Mouse (Mus musculus): ENCODE data around the gene Slc7a15.

The Slc7a15 gene

GRCm38 (mm10) chr12:8506954-8507707 lies 91.7 kb downstream of the Slc7a15 start:
- no peak for DNase-seq (ENCODE audit: low spot score in 2 of 2)

GRCm38 (mm10) chr12:8504131-8504530 lies 94.7 kb downstream of the Slc7a15 start:
- no peak for DNase-seq (ENCODE audit: low spot score in 2 of 2)

GRCm38 (mm10) chr12:8502546-8502945 lies 96.3 kb downstream of the Slc7a15 start:
- DNase-seq (ENCODE audit: low spot score in 2 of 2) = peak; percentile 63 to 69

DNA sequence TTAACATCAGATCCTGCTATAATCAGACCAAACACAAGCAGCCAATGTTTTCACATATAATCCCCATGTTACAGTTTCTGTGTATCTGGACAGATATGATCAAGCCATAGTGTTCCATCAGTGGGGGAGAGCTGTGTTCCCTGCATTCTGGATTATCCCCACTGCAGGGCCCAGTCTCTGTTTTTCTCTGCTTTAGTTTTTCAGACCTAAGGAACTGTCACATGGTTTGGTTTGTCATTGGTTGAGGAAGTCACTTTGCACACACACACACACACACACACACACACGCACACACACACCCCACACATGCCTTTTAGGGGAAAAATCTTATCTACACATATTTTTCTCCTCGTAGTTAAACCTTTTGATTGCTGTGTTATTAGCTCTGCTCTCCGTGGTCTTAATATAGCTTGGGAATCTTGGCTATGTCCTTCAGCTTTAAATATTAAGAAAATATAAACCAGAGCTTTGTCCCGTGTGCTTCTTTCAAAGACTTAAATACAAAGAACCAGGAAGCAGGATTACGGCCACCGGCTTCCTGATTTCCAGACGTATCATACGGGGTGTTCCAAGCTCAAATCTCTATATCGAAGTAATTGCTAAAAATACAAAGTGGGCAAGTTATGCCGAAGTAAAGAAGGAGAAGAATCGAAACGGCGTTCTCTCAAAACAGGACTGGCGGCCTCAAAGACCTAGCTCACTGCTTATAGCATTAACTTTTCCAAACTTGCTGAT lies 97.1 kb downstream of the Slc7a15 start:
- DNase-seq (ENCODE audit: low spot score in 2 of 2) = no peak

GRCm38 (mm10) chr12:8500597-8501570 lies 98.0 kb downstream of the Slc7a15 start:
- DNase-seq (ENCODE audit: low spot score in 2 of 2) = no peak

GRCm38 (mm10) chr12:8499871-8500596 lies 98.8 kb downstream of the Slc7a15 start, which contains the start of gene Rhob:
Gene Rhob (minus strand): TSS chr12:8500009.
- DNase-seq (ENCODE audit: low spot score in 2 of 2) = peak; percentile 95

DNA sequence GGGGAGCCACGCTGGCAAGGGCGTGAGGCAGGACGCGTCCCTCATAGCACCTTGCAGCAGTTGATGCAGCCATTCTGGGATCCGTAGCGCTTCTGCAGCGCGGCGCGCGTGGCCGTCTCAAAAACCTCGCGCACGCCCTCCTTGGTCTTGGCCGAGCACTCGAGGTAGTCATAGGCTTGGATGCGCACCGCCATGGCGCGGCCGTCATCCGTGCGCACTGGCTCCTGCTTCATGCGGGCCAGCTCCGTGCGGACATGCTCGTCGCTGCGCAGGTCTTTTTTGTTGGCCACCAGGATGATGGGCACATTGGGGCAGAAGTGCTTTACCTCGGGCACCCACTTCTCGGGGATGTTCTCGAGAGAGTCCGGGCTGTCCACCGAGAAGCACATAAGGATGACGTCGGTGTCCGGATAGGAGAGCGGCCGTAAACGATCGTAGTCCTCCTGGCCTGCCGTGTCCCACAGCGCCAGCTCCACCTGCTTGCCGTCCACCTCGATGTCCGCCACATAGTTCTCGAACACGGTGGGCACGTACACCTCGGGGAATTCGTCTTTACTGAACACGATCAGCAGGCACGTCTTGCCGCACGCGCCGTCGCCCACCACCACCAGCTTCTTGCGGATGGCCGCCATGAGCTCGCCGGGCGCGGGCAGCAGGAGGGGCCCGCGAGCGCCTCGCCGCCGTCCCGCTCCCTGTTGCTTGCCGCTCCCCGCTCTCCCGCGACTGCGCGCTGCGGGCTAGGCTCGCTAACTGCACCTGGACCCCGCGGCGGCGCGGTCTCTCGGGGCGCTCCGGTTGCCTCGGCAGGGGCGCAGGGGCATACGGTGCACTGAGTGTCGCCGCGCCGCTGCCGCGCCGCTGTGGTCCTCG lies 99.6 kb downstream of the Slc7a15 start:
- DNase-seq (ENCODE audit: low spot score in 2 of 2) = peak; percentile 56 to 63

GRCm38 (mm10) chr12:8498591-8499000 lies 100.3 kb downstream of the Slc7a15 start:
- peak in 1 of 2 experiments; percentile 8 for DNase-seq (ENCODE audit: low spot score in 2 of 2)

DNA sequence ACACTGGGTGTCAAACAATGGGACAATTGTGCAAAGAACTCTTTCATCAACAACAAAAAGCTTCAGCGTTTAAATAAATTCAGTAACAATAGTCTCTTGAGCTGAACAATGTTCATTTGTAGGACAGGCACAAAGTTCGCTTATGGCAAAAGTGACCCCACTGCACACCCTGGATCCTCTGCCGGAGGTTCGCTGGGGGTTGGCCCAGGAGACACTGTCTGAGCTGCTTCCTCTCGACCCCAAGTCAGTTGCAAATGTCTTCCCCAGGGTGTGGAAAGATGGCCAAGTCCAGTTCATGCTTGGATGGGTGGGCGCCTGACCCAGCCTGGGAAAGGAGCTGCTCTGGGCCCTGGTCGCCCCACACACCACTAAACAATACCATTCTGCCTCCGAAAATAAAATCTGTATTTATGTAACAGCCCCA lies 100.7 kb downstream of the Slc7a15 start:
- peak in 1 of 2 experiments; percentile 14 for DNase-seq (ENCODE audit: low spot score in 2 of 2)

- DNase-seq (ENCODE audit: low spot score in 2 of 2) = no peak
These were observed 101.6 kb downstream of the Slc7a15 start for GRCm38 (mm10) chr12:8497314-8497706.

DNA sequence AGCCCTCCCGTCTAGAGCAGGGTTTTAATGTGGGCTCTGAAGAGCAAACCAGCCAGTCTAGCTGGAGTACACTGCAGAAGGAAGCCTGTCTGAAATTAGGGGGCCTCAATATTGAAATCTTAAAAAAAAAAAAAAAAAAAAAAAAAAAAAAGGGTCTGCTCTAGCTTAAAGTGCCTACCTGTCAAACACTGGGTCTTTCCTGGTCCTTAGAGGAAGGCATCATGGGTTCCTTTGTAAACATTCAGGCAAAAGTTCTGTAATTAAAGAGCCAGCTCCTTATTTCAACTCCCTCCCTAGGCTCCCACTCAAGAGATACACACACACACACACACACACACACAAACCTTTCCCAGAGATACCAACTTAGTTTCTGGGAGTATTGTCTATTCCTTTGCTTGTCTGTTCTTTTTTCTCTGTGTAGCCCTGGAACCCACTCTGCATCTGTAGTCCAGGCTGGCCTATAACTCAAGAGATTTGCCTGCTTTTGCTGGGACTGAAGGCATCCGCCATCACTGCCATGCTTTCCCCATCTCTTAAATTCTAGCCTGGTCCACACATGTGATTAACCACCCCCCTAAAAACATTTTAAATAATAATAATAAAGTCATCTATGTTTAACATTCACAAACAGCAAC lies 102.1 kb downstream of the Slc7a15 start:
- DNase-seq (ENCODE audit: low spot score in 2 of 2) = no peak

GRCm38 (mm10) chr12:8495881-8496678 lies 102.8 kb downstream of the Slc7a15 start:
- no peak for DNase-seq (ENCODE audit: low spot score in 2 of 2)

DNA sequence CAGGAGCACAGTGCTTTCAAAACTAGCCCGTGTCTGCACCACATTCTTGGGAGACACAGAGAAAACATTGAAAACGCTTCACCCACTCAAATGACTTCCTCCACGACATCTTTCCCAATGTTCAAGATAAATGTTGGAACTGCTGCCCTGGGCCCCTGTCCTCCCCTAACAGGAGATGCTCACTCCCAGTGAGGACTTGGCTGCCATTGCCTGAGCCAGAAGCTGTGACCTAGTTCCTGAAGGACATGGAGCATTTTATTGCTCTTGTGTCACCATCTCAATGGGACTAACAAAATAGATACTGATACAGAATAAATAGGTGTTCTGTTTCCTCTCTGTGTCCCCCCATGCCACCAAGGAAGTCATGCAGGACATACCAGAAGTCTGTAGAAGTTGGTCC lies 104.2 kb downstream of the Slc7a15 start:
- DNase-seq (ENCODE audit: low spot score in 2 of 2) = no peak

DNA sequence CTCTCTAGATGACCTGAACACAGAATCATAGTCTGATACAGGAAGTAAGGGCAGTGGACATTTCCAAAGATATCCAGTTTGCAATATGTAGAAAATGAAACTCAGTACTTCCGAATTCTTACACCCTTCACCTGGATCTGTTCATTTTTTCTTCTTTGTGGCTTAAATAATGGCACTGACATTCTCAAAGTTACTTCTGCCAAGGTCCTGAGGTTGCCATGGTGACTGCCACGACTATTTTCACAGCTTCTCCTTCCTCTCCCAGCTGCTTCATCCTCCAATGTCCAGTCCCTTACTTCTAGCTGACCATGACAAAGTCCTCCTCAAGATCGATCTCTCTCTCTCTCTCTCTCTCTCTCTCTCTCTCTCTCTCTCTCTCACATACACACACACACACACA lies 105.5 kb downstream of the Slc7a15 start:
- no peak for DNase-seq (ENCODE audit: low spot score in 2 of 2)

GRCm38 (mm10) chr12:8489098-8489497 lies 109.8 kb downstream of the Slc7a15 start:
- no peak for DNase-seq (ENCODE audit: low spot score in 2 of 2)

DNA sequence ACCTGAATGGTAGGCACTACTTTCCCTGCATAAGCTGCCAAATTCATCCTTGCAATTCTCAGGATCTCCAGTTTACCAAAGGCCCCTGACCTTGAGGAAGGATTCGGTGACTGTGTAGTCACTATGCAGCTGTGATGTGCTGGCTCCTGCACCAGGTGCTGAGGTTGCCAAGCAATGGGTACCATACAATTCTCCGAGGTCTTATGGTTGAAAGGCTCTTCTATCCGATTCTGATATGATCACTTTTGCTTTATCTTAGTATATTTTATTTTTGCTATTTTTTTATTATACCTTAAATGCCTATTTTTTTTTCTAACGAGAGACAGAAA lies 110.2 kb downstream of the Slc7a15 start:
- DNase-seq (ENCODE audit: low spot score in 2 of 2) = no peak

DNA sequence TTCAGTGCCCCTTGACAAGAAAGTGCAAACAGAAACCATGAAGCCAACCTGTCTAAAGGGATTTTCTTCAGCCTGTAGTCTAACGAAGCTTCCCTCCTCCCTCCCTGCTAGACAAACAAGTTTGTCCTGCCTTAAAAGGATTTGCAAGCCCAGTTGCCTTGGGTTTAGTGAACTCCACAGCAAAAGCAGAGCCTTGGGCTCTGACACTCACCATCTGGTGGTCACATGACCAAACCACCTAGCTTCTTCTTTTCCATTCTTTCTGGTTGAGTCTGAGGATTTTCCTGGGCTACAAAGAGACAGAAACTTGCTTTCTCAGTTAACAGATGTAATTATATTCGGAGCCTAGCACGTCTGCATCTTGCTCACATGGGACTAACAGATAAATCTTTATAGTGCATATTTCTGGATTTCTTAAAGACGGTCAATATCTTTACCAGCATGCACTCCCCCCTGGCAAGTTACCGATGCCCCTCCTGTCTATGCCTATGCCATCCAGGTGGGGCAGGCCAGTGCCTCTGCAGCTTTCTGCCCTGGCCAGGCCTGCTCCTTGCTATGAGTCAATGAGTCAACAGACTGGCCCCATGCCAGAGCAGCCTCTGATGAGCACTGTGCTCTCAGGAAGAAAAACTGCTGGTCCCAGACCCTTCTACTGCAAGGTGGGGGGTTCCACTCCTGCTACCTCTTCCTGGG lies 110.8 kb downstream of the Slc7a15 start:
- DNase-seq (ENCODE audit: low spot score in 2 of 2) = no peak

GRCm38 (mm10) chr12:8487281-8487680 lies 111.6 kb downstream of the Slc7a15 start:
- DNase-seq (ENCODE audit: low spot score in 2 of 2) = no peak
